Mouse (Mus musculus): ENCODE measurements around the gene Gipc3.

Gene Gipc3

DNA sequence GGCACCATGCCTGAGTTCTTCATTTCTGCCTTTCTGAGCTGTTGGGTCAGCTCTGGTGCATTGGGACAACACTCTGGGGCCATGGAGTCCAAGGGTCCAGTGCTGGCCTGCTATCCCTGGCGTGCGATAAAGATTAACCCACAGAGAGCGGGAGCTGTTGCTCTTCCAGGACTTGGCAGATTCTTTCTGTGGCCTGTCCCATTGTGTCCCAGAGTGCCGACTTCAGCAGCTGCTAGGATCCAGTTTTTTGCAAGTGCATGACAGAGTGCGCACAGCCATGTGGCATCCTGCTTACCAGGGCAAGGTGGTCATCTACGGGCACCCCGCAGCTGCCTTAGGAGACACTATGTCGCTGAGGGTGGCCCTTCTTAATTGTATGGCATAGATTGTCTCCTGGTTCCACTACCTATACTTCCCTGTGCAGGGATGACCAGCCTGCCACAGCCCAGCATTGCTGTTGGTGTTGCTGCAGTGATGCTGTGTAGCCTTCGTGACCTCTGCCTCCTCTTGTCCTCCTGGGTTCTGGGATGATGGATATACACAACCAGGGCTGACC, 42.6 kb downstream of the Gipc3 start:
- no peak for DNase-seq (ENCODE audit: low spot score)

DNA sequence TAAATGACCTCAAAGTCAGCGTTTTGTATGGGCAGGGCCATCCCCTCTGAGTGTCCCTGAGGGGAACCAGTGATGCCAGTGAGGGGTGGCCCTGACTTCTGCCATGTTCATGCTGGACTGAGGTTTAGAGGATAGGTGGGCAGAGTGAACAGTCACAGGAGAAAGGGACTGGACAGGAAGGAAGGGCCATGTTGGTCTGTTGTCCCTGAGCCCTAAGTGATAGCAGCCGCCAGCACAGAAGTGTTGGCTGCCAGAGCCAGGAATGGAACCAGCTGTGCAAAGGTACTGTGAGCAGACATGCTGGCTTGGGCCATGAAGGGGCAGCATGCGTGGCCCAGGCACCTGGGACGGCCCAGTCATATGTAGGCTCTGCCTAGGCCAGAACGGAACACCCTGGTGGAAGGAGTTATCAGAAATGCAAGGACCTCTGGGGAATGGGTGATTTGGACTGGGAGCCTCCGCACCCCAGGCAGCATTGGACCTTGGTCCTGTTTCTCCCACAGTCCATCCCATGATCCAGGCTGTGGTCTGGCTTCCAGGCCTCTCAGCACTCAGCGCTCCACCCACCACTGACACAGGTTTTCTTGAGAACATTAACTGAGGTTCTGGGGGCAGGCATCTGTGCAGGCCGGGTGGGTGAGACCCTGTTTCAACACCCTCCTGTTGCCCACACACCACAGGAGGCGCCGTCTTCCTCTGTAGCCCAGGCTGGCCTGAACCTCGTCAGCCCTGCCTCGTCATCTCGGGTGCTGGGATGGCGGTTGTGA, 43.3 kb downstream of the Gipc3 start:
- DNase-seq (ENCODE audit: low spot score): no peak

DNA sequence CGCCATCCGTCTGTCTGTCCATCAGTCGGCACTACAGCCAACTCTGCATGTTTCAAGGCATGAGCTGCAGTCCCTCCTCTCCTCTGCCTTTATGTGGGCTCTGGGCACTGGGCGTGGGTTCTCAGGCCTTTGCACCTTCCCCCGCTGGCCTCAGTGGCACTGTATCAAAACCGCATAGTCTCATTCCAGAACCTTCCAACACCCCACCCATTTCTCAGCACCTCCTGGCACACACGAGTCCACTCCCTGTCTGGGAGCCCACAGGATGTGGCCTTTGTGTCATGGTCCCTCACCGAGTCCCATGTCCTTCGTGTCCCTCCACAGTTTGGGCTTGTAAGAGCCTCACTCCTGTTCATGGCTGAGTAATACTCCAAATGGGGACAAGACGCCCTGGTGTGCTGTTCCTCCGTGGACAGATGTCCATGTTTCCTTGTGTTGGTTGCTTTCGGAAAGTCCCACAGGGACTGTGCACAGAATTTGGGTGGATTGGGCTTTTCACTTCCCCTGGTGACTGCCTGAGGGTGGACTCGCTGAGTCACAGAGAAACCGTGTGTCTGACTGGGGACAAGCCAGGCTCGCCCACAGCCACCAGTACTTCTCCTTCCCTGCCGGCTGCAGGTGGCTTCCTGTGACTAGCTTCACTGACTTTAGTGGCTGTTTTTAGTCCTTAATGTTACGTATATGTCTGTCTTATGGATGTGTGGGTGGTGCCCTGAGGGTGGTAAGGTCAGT, 44.5 kb downstream of the Gipc3 start:
- DNase-seq (ENCODE audit: low spot score): no peak

DNA sequence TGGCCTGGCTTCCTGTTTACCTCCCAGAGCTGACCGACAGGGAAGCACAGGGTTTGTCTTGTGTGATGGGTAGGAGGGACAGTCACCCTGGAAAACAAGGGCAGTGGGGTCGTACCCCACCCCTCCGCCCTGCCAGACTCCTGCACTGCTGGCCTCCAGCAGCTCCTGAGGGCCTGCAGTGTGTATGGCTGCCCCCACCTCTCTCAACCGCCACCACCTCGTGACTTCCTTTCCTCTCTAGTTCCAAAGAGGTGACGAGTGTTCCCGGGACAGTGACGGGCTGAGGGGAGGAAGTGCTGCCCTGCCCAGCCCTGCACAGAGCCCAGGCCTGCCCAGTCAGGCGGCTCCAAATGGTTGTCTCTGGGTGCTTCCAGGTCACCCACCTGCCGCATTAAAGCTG, 45.2 kb downstream of the Gipc3 start:
- no peak for DNase-seq (ENCODE audit: low spot score)

DNA sequence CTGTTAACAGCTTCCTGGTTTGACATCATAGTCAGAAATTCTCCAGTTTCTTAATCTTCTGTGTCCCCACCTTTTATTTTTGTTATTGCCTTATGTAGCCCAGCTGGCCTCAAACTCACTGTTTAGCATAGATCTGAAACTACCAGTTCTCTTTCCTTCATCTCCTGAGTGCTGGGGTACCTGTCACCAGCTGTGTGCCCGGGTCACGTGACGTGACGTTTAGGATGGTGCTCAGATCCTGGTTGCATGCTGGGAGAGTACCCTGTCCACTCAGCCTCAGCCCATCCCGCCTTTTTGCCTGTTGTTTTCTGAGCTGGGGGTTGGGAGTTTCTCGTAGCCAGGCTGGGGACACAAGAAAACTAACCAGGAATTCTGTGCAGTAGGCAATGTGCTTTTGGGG, 45.8 kb downstream of the Gipc3 start:
- no peak for DNase-seq (ENCODE audit: low spot score)

DNA sequence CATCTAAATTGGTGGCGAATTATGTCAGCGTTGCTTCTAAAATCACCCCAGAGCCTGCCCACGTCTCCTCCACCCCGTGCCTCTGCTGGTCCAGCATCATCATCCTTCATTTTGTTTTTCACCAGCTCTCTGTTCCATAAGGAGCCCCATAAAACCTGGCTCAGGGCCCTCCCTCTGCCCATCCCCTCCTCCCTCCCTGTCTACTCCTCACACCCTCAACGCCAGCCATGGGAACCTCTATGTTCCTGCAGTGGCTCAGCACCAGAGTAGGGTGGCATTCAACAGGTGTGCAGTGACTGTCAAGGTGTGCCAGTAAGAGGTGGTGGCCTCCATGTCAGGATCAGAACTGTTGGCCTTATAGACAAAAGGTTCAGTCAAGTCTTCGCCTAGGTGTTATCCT, 47.9 kb downstream of the Gipc3 start:
- DNase-seq (ENCODE audit: low spot score): no peak

DNA sequence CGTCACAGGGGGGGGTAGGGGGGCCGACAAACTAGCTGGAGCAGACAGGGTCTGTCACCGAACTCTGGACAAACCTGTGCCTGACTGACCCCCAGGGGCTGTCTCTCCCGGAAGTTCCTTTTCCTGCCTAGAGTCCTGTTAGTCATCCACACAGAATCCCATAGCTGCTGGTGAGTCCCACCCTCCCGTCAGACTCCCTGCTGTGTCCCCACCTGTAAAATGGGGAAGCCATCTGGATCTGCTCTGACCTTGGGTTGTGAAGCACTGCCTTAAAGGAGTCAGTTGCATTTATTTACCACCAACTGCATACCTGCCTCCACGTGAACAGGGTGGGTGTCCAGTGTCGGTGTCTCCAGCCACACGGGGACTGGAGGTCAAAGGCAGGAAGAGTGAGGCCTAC, 48.6 kb downstream of the Gipc3 start:
- no peak for DNase-seq (ENCODE audit: low spot score)

DNA sequence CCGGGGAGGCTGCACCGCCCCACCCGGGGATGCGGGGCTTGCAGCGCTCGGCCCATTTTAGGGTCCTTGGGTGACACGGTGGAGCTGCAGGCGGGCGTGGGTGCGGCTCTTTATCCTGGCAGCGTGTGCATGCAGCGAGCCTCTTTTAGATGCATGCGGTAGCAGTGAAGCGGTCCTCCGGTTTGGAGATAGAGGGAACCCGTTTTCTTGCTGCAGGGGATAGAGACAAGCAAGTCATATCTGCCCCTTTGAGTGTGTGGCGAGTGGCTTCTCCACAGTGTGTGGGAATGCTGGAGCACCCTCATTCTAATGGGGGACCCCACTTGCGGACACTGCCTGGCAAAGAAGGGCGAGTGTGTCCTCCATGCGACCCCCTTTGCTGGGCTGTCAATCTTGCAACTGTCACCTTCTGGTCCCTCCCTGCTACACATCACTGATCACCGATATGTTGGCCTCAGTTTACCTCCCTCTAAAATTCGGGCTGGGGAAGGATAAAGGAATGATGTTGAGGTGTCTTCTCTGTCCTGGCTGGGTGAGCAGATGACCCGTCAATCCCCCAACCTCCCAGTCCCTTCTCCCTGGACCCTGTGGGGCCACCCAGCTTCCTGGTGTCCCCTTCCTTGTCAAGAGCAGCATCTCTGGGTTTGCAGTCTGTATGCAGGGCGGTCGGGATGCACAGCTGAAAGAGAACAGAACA, 49.6 kb downstream of the Gipc3 start:
- no peak for DNase-seq (ENCODE audit: low spot score)

DNA sequence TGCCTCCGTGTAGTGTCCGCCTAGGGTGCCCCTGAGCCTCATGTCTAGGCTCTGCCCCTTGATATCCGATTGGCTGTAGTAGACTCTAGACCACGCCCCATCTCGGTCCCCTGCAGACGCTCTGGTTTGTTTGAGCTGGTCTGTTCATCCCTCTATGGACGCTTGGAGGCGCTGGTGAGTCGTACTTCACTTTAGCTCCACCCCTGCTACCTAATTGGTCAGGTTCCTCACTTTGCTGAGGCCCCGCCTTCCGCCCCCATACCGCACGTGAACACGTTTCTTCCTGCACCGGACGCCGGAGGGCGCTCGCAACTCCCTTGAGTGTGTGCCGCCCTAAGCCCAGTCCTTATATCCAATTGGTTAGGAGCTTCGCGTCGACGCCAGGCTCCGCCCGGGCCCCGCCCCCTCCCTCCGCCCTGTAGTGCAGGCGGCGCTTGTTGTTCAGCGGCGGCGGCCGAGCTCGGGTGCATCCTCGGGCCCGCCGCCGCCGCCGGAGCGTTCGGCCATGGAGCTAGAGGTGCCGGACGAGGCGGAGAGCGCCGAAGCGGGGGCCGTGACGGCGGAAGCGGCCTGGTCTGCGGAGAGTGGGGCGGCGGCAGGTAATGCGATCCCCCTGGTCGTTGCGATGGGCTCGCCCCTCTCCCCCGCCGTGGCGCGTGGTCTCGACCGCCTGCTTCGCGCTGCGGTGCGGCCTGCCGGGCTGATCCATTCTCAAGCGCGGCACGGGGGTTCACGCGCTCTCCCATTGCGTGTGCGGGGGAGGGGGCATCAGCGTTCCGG, 50.3 kb downstream of the Gipc3 start, which contains the start of gene Pip5k1c:
Pip5k1c (plus strand) TSS at position 410 of the 780 bp plus-strand sequence.
- DNase-seq (ENCODE audit: low spot score): peak; percentile 99

DNA sequence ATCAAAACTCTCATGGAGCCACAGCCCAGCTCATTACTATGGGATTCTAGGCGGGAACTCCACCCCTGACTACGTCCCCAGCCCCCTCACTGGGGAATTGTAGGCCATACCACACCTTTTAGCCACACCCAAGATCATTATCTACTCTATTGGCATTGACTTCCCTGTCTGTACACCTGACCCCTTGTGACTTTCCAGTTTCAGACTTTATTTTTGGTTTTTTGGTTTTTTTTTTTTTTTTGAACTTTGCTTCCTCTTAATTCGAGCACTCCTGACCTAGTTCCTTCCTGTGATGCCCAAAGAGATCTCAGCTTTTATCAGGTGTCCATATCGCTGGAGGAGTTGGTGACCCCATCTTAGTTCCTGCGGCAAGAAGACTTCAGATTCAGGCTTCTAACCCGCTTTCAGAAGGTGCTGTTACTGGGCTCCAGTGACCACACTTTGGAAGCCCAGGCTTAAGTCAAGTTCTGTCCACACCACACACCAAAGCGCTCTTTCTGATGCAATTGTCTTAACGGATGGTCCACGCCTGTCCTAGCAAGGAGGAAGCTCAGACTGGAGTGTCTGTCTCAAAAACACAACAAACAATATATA, 51.5 kb downstream of the Gipc3 start, which contains the start of gene Tjp3:
Tjp3 (minus strand) TSS at position 71 of the 594 bp plus-strand sequence.
- no peak for DNase-seq (ENCODE audit: low spot score)

DNA sequence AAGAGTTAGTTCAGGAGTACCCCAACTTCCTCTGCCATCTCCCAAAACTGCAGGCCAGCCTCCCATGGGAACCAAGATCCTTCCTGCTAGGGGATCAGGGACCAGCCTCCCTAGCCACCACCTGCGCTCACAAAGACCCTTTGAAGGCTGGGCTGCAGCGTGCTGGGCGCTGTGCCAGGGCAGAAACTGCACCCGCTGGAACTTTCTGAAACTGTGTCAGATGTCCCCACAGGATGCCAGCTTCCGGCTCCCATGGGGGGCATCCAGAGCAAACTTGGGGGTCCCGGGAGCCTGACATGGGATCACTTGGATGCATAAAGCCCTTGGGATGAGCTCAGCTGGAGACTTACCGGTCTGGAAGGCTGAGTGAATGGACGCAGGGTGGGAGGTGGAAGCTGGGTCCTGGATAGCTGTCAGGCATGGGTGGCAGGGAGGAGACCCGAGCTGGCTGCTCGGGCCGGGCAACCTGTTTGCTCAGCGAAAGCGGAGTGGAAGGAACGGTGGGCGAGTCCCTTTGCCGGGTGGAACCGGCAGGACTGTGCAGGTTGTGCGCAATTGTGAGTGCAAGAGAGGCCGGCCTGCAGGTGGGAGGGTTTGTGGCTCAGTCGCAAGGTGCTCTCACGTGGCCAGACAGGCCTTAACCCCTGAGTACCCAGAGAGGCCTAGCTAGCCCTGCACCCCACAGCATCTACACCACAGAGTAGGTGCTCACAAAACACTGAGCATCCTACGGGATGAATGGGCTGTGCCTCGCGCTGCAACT, 52.2 kb downstream of the Gipc3 start:
- DNase-seq (ENCODE audit: low spot score): no peak

DNA sequence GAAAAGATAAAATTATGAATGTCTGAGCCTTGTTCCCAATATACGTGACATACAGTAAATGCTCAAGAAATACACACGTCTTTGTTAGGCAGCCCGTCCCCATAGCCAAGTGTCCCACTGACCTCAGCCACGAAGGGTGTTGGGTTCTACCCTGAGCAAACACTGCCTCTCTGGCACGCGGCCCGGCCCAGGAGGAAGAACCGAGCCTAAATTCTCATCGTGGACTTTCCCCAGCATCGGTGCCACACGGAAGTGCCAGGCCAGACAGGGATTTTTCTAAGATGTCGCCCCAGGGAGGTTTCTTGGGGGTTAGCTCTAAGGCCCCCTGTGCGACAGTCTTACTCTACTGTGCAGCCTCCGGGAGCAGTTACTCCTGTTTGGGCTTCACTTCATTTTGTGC, 53.3 kb downstream of the Gipc3 start:
- DNase-seq (ENCODE audit: low spot score): no peak

DNA sequence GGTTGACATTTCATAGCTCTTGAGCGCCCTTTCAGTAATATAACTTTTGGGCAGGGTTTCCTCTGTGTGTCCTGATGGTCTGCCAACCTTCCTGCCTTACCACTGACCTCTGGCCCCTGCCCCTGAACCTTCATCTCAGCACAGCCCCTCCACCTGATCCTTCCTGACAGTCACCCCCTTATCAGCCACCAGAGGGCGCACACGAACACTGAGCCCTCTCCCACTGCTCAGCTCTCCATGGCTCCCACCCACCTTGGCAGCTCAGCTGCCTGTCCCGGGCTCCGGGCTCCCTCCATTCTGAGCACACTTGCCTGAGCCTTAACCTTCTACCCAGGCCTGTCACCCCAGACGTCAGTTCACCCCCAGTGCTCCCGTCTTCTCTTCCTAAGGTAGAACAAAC, 53.8 kb downstream of the Gipc3 start:
- peak; percentile 79 for DNase-seq (ENCODE audit: low spot score)

DNA sequence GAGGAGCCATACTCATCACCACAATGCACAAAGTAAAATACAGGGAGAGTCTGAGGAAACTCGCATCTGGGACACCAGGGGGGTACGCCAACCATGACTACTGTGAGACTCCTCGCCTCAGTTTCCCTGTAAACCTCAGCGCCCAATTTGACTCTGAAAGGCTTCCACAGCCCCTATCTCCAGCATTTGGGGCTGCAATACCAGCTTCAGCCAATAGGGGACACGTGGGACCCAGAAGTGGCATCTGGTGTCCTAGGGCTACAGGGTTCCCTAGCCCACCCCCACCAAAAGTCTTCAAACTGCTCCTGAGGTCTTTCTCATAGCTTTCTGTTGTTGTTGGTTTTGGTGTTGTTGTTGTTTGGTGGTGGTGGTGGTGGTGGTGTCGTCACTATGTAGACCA, 54.5 kb downstream of the Gipc3 start:
- DNase-seq (ENCODE audit: low spot score): peak; percentile 79

DNA sequence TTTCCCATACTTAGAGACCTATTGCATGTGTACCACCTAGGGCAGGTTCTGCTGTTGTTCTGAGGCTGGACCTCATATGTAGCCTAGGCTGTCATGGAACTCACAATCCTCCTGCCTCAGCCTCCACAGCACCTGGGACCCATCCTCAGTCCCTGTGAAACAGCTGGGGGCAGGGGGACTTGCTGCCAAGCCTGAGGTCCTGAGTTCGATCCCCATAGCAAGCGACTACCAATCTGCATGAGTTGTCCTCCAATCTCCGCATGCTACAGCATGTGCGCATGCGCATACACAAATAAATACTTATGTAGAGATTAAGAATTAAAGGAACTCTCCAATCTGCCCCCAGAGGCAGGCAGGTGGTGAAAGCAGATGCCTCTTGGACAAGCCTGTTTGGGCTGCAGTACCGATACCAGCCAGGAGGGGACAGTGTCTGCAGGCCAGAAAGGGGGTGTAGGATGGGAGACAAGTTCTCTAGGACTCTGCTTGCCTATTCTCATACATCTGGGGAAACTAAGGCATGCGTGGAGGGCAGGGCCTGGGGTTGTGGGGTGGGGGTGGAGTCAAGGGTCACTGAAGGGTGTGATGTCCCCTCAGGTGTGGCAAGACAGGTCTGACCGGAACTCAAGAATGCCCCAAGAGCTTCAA, 55.4 kb downstream of the Gipc3 start:
- DNase-seq (ENCODE audit: low spot score): peak; percentile 88

DNA sequence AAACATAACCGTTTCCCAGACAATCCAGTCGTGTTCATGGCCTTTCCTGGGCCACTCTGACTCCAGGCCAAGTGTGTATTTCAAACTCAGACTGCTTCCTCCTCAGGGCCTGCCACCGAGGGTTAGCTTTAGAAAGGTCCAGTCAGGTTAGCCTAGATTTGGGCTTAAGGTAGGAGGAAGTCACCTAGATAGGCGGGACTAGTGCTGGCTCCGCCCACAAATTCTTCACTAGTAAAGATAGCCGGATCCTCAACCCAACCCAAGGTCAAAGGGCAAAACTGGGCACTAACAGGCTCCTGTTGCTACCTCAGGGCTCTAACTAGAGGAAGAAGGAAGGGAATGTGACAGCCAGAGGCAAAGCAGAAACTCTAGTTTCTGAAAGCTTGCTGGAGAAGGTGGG, 56.5 kb downstream of the Gipc3 start:
- no peak for DNase-seq (ENCODE audit: low spot score)

DNA sequence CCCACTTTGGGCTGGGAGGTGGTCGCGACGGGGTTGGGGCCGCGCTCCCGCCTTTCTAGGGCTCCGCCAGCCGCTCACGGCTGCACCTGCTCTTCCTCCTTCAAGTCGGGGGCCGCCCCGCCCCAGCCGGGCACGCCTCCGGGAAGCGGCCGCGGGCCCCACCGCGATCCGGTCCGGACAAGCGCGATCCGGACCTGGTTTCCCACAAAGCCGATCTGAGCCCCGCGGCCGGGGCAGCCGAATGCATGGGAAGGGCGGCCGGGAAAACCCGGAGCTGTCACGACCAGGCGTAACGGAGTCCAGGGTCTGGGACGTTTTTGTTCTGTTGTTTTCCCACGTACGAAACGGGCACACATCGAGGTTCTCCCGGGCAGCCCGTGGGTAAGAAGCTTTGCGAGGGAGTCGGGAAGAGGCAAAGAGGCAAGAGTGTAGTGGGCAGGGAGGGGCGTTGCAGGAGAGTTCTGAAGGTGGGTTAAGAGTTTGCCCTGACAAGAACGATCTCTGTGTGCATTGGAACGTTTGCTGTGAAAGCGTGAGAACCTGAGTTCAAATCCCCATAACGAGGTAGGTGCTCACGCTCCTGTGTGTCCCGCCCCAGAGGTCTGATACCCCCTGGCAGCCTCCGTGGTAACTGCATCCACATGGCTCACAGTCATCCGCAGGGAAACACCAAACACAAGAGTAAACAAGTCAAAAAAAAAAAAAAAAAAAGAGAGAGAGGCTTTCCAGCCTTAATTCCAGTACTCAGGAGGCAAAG, 57.2 kb downstream of the Gipc3 start:
- DNase-seq (ENCODE audit: low spot score): peak; percentile 97

Data from testis, postnatal 10 days (tissue).